Mouse (Mus musculus) C2C12 (cell line): ENCODE results near the gene Clcf1. TPM values are rescaled to one million over a fixed set of nuclear protein-coding genes. Genes with fewer than 3 reads are reported as not detected.

ENCODE experiments used
- H3K27me3 ChIP-seq: one replicate; pipeline ENCODE4 v1.6.1; 2011; ENCODE audit not compliant: control insufficient read depth, insufficient read depth, insufficient read length
- H3K36me3 ChIP-seq: one replicate; pipeline ENCODE4 v1.6.1; 2011; ENCODE audit not compliant: control insufficient read depth, insufficient read depth
- H3K4me3 ChIP-seq: one replicate; pipeline ENCODE4 v1.5.1; 2011; ENCODE audit warnings: mild to moderate bottlenecking, control low read depth; ENCODE audit not compliant: poor library complexity, insufficient read depth, severe bottlenecking
- H3K79me2 ChIP-seq: one replicate; pipeline ENCODE4 v1.6.1; 2011; ENCODE audit not compliant: control insufficient read depth, insufficient read depth
- H3K79me3 ChIP-seq: one replicate; pipeline ENCODE4 v1.6.1; 2011; ENCODE audit warnings: low read depth, control low read depth
- H3ac ChIP-seq: one replicate; pipeline ENCODE3; 2011; ENCODE audit warnings: low read depth; ENCODE audit not compliant: control insufficient read depth, insufficient read length
- CEBPB ChIP-seq: IDR thresholded peaks from one replicate; pipeline ENCODE4 v1.6.1; 2011; ENCODE audit warnings: low read depth, mild to moderate bottlenecking, control low read depth, moderate library complexity
- CTCF ChIP-seq: IDR thresholded peaks from one replicate; pipeline ENCODE4 v1.5.1; 2011; ENCODE audit not compliant: control insufficient read depth, insufficient read depth, insufficient read length
- FOSL1 ChIP-seq: IDR thresholded peaks from one replicate; pipeline ENCODE4 v1.8.0; 2011; ENCODE audit warnings: mild to moderate bottlenecking, low read length; ENCODE audit not compliant: poor library complexity, insufficient read depth, severe bottlenecking
- MAX ChIP-seq: IDR thresholded peaks from one replicate; pipeline ENCODE4 v1.6.1; 2011; ENCODE audit warnings: mild to moderate bottlenecking, control low read depth
- MYOD1 ChIP-seq: IDR thresholded peaks from one replicate; pipeline ENCODE4 v1.6.1; 2011; ENCODE audit warnings: low read depth; ENCODE audit not compliant: control insufficient read depth, insufficient read length
- MYOG ChIP-seq: IDR thresholded peaks from one replicate; pipeline ENCODE4 v1.6.1; 2011; ENCODE audit not compliant: control insufficient read depth, insufficient read length; ENCODE audit errors: extremely low read depth
- USF1 ChIP-seq: IDR thresholded peaks from one replicate; pipeline ENCODE4 v1.6.1; 2011; ENCODE audit warnings: low read depth, mild to moderate bottlenecking, control low read depth, moderate library complexity
- polyA plus RNA-seq: library from polyadenylated mRNA; unstranded; fragments of >200 nt; fragmentation: generic; extraction: Trizol; gene quantifications from one replicate; pipeline ENCODE4 v1.2.1, GENCODE M21; 2012; ENCODE audit warnings: missing spikeins

The Clcf1 gene
- polyA plus RNA-seq, 1 experiment, result 24.8 TPM

- H3ac ChIP-seq, result no peak overlapping the region
- no peaks in the 10 kb centered on the region for H3K79me2 ChIP-seq
- no peaks in the 10 kb centered on the region for H3K79me3 ChIP-seq
- no peak for TF ChIP-seq MYOD1
- no peak for TF ChIP-seq CEBPB
- no peak for TF ChIP-seq FOSL1
- no peak for TF ChIP-seq USF1
- no peak for TF ChIP-seq CTCF
- TF ChIP-seq MAX, result no peak
- no peak for TF ChIP-seq MYOG
- H3K36me3 ChIP-seq, result no peaks in the 10 kb centered on the region
- H3K27me3 ChIP-seq, result no peaks in the 10 kb centered on the region
- no peak overlapping the region for H3K4me3 ChIP-seq
Measured at GRCm38 (mm10) chr19:4263702-4264101, 49.7 kb downstream of the Clcf1 start.

GRCm38 (mm10) chr19:4264171-4264780 is 50.2 kb downstream of the Clcf1 start:
- H3K79me2 ChIP-seq, result no peaks in the 10 kb centered on the region
- H3K36me3 ChIP-seq, result no peaks in the 10 kb centered on the region
- H3ac ChIP-seq, result no peak overlapping the region
- no peaks in the 10 kb centered on the region for H3K79me3 ChIP-seq
- no peak overlapping the region for H3K4me3 ChIP-seq
- H3K27me3 ChIP-seq, result no peaks in the 10 kb centered on the region
- no peak for TF ChIP-seq CEBPB
- TF ChIP-seq USF1, result no peak
- no peak for TF ChIP-seq CTCF
- TF ChIP-seq FOSL1, result no peak
- TF ChIP-seq MYOD1, result no peak
- TF ChIP-seq MAX, result no peak
- no peak for TF ChIP-seq MYOG

GRCm38 (mm10) chr19:4265956-4266355 is 51.9 kb downstream of the Clcf1 start:
- no peaks in the 10 kb centered on the region for H3K79me2 ChIP-seq
- TF ChIP-seq MAX, result no peak
- no peak for TF ChIP-seq FOSL1
- TF ChIP-seq USF1, result no peak
- TF ChIP-seq MYOD1, result no peak
- no peak for TF ChIP-seq CTCF
- no peak for TF ChIP-seq MYOG
- TF ChIP-seq CEBPB, result no peak
- H3K79me3 ChIP-seq, result no peaks in the 10 kb centered on the region
- no peak overlapping the region for H3K4me3 ChIP-seq
- no peaks in the 10 kb centered on the region for H3K36me3 ChIP-seq
- H3ac ChIP-seq, result no peak overlapping the region
- no peaks in the 10 kb centered on the region for H3K27me3 ChIP-seq

- TF ChIP-seq USF1 (no peak), CEBPB (no peak), CTCF (no peak), MYOD1 (no peak), FOSL1 (no peak), MAX (no peak), MYOG (no peak)
- Histone ChIP-seq H3K4me3 (no peak within 1 kb of the TSS), H3K79me3 (no peaks in the 10 kb centered on the region), H3K36me3 (no peaks in the 10 kb centered on the region), H3ac (no peak within 1 kb of the TSS), H3K27me3 (no peaks in the 10 kb centered on the region), H3K79me2 (no peaks in the 10 kb centered on the region)
Measured at GRCm38 (mm10) chr19:4268566-4269361, 54.7 kb downstream of the Clcf1 start, which contains the start of gene Ssh3. TSS of gene Ssh3 (minus strand) at chr19:4269180.

- TF ChIP-seq CTCF (no peak), FOSL1 (no peak), MYOG (no peak), USF1 (no peak), MAX (no peak), CEBPB (no peak), MYOD1 (no peak)
- no peaks in the 10 kb centered on the region for H3K27me3 ChIP-seq
Measured at GRCm38 (mm10) chr19:4270187-4270586, 56.1 kb downstream of the Clcf1 start.

More at GRCm38 (mm10) chr19:4270187-4270586, 56.1 kb downstream of the Clcf1 start:
- no peaks in the 10 kb centered on the region for H3K36me3 ChIP-seq
- no peak overlapping the region for H3ac ChIP-seq
- H3K4me3 ChIP-seq, result no peak overlapping the region
- no peaks in the 10 kb centered on the region for H3K79me3 ChIP-seq
- H3K79me2 ChIP-seq, result no peaks in the 10 kb centered on the region
